Mouse (Mus musculus): ENCODE results near the gene Erh.

Gene Erh

DNA sequence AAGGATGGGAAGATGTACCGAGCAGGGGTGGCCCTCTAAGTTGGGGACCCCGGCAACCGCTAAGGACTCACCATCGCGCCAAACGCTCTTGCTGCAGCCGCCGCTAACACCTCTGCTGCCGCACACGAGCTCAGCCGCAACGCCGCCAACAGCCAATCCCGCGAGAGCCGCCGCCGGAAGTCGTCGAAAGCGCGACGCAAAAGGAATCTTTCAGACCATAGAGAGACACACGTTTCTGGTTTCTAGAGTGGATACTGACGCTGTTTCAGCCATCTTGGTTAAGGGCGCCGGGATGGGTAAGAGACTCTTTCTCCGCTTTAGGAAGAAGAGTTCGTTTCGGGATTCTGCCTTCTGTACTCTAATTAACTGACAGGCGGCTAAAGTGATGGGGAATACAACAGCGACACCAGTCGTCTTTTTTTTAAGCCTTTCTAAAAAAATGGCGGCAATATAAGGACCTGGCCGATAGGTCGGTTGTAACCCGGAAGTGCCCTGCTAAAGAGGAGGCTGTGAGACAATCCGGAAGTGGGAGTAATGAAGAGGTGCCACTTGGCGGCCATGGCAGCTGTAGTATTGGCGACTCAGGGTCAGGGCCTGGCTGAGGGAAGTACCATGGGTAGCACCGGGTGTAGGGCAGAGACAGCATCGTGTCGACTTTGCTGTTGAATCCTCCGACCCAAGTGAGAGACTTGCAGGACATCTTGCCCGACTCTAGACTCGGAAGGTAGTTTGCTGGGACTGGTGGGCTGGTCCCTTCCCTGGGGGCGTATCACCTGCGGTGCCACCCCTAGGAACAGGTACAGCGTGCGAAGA, at the start of gene Erh, which contains the start of gene Slc39a9:
Erh (minus strand) TSS at position 649 of the 813 bp plus-strand sequence.
Slc39a9 (plus strand) TSS at position 191 of the 813 bp plus-strand sequence.
- peak; percentile 78 for DNase-seq (ENCODE audit: extremely low read depth, low read depth, low spot score)

DNA sequence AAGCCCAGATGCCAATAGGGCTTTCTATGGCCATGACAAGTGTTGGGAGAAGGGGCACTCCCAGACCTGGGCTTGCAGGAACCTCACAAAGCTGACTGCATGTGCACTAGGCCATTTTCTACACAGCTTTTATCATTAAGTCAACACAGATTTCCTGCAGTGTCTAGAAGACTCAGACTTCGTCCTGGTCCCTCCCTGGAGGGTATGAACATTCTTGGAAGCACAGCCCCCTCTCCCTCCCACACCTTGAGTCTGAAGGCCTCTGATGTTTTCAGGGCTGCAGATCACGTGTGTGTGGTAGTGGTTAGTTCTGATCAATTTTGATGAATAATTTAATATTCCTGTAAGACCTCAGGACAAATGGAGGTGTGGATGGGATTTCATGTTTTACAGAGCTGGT, 49.6 kb upstream of the Erh start:
- DNase-seq (ENCODE audit: extremely low read depth, low read depth, low spot score), result no peak

DNA sequence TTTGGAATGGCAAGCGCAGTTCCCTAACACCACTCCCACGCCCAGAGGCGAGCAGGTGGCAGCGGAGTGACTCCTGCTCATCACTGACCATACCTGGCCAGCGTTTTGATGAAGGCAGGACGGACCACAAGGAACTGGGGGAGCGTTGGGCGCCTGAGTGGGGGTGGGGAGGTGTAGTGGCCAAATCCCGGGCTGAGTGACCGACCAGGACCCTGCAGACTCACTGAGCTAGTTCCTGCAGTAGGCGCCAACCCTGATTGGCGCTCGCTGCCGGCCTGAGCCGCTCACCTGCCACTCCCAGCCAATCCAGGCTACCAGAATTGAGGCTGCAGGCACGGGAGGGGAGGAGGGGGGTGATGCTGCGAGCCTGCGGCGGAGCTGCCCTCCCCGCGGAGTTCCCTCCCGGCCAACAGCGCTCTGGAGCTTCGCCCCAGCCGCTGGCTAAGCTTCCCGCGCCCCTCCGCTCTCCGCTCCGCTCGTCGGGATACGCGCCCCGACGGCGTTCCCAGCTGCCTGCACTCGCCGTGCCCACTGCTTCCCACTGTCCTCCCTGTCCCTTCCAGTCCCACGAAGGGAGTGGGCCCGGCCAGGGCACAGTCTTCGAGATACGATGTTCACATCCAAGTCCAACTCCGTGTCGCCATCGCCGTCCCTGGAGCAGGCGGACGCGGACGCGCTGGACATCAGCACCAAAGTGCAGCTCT, 48.3 kb upstream of the Erh start, which contains the start of gene Plekhd1:
Plekhd1 (plus strand) TSS at position 323 of the 704 bp plus-strand sequence.
- no peak for DNase-seq (ENCODE audit: extremely low read depth, low read depth, low spot score)

DNA sequence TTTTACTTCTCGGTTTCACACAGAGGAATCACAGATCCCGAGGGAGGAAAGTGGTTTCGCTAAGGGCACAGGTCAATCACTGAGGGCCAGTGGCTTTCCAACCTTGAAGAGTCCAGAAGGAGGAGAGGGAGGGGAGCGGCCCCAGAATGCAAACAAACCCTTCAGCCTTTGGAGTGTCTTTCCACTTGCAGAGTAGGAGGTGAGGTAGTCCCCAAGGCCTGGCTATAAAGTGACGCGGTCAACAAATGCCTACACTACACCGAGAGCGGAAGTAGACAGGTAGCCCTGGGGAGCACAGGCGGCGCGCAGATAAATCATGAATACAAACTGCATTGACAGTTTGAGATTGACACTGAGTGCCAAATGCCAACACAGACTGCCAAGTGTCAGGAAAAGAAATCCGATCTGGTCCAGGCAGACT, 47.5 kb upstream of the Erh start:
- DNase-seq (ENCODE audit: extremely low read depth, low read depth, low spot score), result no peak

DNA sequence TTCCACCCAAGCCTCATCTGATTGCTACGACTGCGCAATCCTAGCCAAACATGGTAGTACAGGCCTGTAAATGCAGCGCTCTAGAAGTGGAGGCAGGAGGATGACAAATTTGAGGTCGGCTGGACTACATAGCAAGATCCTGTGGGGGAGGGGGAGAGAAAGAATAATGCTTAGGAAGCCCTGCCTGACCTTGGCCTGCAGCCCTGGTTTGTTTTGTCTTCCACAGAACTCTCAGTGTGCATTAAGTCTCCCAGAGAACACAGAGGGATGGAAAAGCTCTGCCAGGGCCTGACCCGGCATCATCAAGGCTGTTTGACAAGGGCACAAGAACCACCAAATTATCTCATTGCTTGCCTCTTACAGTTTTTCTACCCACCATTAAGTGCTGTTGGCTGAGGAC, 45.6 kb upstream of the Erh start:
- DNase-seq (ENCODE audit: extremely low read depth, low read depth, low spot score), result no peak

DNA sequence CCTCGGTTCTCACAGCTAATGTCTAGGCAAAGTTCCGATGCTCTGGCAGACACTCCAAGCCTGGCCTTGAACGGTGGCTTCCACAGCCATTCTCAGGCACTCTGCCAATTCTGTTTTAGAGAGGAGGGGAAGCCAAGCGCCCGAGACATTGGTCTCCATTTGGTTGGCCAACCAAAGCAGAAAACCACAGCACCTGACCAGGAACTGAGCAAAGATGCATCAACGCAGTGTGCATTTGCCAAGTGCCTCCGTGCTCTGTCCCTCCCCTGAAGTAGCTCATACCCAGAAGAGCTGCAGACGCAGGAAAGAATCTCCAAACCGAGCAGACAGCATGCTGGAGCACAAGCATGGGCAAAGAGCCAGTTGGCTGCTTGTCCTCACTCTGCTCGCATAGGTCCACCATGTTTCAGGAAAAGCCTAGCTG, 43.7 kb upstream of the Erh start:
- peak; percentile 23 for DNase-seq (ENCODE audit: extremely low read depth, low read depth, low spot score)

DNA sequence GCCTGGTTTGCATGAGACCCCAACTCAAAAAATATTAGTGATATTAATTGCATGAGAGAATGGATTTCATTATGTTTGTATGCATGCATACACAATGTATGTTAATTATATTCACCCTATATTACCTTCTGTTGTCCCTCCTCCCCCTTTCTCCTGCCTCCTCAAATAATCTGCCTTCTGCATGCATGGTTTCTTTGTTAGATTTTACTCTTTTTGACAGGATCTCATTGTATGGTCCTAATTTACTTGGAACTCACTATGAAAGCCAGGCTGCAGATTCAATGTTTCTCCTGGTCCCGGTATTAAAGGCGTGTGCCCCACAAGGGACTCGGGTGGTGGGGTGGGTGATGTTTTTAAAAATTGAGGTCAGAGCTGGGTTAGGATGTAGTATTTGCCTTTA, 40.2 kb upstream of the Erh start:
- no peak for DNase-seq (ENCODE audit: extremely low read depth, low read depth, low spot score)

DNA sequence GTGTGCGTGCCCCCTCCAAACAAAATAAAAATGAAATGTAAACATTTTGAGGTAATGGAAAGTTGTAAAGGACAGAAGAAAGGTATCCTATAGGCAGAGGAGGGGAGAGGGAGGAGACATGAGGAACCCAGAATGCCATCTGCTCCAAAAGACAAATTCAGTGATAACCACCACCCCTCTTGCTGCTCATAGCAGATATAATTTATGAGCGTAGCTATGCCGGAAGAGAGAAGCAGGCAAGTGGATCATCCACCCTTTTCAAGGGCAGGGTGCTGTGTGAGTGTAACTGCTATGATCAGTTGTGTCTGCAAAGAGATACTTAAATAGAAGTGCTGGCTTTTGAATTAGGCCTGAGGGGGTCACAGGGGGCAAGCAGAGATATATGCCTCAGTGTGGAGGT, 39.4 kb upstream of the Erh start:
- no peak for DNase-seq (ENCODE audit: extremely low read depth, low read depth, low spot score)

DNA sequence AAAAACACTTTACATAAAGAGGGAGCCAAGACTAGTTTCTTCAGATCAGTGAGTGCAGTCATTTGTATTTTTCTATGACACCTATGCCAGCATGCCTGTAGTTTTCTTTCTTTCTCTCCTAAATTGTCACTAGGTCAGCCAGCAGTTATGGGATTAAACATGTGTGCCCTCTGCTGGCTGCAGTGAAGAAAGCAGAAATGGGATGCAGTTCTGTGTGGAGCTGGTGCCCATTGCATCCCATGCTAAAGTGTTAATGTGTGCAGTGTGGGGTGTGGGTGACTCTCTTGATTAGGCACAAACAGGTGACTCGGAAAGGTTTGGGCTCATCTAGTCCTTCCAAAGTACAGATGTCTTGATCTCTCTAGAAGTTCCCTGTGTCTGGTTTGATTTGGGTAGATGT, 37.2 kb upstream of the Erh start:
- DNase-seq (ENCODE audit: extremely low read depth, low read depth, low spot score), result no peak

DNA sequence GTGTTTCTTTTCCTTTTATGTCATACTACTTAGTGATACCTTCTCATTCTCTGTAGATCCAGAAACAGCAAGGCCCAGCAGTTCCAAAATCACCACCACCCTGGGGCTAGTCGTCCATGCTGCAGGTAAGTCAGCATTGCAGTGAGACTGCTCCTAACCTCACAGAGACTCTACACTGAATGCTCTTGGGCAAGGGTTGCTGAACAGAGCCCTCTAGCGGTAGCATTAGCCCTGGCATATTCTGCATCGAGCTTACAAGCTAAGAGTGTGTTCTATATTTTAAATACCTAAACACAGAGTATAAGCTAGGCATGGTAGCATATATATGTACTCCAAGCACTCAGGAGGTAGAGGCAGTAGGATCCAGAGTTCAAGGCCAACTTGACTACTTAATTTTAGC, 29.0 kb upstream of the Erh start:
- DNase-seq (ENCODE audit: extremely low read depth, low read depth, low spot score), result no peak

DNA sequence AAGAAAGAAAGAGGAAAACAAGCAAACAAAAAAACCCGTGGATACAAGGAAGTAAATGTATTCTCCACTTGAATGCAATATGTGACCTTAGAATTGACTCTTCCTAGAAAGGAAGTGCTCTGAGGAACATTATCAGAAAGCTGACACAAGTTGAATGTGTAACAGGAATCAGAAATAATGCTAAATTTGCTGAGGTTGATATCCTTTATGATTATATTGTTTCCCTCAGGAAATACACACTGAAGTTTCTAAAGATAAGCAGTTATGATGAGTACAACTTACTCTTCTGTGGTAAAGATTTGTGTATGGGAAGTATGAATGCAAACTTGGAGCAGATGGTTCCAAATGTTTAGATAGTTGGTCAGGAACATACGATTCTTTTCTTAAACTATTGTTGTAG, 24.2 kb upstream of the Erh start:
- no peak for DNase-seq (ENCODE audit: extremely low read depth, low read depth, low spot score)

DNA sequence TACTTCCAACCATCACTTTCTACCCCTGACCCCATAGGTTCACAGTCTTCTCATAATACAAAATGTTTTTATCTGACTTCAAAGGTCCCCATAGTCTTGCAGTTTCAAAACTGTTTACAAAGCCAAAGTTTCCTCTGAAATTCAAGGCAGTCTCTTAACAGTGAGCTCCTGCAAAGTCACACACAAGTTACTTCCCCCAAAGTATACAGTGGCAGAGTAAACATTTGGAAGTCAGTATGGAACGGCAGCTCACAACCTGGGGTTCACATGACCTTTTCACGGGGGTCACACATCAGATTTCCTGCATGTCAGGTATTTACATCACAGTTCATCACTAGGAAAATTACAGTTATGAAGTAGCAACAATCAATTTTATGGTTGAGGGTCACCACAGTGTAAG, 19.8 kb upstream of the Erh start:
- no peak for DNase-seq (ENCODE audit: extremely low read depth, low read depth, low spot score)

DNA sequence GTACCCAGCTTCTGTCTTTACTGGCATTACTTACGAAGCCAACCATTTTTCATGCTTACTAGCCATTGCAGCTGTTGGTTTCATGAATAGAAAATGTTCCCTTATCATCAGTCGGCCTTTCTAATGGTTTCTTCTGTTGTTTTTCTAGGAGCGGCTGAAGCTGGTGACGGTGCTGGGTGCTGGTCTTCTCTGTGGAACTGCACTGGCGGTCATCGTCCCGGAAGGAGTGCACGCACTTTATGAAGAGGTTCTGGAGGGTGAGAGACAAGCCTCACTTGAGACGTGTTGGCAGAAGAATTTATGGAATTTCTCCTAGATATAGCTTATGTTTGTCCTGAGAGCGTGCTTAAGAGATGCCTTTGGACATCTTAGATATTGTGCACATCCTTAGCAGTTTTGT, 18.2 kb upstream of the Erh start:
- DNase-seq (ENCODE audit: extremely low read depth, low read depth, low spot score), result no peak

DNA sequence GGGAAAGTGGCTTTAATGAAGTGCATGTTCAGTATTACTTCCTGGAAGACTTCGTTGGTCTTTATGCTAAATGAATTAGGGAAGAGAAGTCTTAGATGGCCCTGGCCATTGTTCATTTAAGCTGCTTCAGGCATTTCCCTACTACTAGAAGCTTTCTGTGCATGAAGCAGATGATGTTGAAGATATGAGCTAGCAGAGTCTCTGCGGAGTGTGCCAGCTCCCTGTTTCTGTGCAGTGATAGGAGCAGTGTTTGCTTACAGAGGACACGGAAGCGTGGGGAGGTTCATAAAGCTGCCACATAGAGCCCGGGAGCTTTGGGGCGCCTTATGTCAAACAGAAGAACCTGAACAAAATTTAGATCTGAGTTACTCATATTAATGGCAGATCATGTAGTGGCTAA, 14.5 kb upstream of the Erh start:
- no peak for DNase-seq (ENCODE audit: extremely low read depth, low read depth, low spot score)

DNA sequence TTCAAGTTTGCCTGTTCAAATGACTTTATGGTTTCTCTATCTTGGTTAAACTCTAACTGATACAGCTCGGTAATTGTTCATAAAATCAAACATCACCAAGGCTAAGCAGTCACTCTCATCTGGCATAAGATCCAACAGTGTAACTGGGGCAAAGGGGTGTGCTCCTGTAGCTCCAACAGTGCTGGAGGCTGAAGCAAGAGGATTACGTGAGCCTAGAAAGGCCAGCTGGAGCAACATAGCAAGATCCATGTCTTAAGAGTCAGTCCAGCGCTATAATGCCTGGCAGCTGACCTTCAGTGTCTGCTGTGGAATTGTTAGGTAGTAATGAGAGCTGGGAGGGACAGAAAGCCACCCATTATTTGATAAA, 10.5 kb upstream of the Erh start:
- DNase-seq (ENCODE audit: extremely low read depth, low read depth, low spot score), result peak; percentile 81

DNA sequence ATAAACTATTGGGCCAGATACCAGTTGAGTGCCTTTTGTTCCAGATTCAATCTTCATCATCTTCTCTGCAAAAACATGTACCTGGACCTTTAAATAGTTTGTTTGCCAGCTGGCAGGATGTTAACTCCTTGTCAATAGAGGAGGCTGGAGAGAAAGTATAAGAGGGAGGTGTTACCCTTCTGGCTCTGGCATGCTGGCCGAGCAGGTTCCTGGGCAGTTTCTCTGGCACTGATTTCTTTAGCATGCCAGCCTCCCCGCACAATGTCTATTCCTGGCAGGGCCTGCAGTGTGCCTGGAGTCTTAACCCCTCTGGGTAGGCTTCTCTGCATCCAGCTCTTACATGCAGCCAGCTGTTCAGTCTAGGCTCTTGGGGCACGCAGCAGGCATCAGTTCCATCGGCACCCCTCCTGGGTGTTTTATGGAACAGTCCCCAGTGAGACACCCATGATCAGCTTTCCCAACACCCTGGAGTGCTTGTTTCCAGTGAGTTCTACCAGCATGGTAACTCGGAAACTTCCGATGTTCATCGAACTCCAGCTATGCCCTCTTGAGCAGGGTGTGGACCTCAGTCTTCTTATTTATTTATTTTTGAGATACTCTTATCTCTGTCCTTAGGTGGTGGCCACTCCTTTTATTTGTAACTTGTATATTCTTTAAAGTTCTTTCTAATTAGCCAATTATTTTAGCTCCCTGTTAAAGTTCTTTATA, 10.0 kb upstream of the Erh start:
- DNase-seq (ENCODE audit: extremely low read depth, low read depth, low spot score), result peak; percentile 91

DNA sequence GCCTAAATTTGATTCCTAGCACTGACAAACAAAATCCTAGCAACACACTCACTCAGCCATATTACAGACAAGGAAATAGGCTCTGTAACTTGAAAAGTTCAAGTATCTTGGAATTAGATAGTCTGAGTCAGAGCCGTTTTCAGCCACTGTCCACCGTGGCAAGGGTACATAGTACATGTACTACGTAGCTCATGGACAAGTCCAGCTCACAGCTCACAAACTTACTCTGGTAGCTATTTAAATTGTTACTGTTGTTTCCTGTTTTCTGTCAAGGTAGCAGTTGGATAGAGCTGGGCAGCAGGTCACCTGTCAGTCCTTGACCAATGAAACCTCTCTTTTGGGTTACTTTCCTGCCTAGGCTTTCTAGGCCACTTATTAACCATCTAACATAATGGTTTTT, 2.2 kb upstream of the Erh start:
- DNase-seq (ENCODE audit: extremely low read depth, low read depth, low spot score), result no peak

DNA sequence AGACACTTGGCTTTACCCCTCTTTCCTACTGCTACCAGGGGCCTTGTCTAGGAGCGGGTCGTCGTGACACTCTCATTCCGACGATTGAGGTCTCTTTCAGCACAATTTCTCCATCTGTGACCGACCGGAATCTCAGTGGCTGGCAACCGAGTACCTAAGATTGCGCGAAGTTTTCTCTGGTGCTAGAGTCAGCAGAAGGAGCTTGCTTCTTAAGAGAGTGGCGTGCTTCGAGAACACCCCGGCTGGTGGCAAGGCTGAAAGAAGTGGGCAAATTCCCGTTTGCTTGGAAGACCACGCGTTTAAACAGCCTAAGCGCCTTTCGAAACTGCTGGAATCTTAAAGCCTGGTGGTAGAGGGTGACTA, 346 bp upstream of the Erh start:
- no peak for DNase-seq (ENCODE audit: extremely low read depth, low read depth, low spot score)

DNA sequence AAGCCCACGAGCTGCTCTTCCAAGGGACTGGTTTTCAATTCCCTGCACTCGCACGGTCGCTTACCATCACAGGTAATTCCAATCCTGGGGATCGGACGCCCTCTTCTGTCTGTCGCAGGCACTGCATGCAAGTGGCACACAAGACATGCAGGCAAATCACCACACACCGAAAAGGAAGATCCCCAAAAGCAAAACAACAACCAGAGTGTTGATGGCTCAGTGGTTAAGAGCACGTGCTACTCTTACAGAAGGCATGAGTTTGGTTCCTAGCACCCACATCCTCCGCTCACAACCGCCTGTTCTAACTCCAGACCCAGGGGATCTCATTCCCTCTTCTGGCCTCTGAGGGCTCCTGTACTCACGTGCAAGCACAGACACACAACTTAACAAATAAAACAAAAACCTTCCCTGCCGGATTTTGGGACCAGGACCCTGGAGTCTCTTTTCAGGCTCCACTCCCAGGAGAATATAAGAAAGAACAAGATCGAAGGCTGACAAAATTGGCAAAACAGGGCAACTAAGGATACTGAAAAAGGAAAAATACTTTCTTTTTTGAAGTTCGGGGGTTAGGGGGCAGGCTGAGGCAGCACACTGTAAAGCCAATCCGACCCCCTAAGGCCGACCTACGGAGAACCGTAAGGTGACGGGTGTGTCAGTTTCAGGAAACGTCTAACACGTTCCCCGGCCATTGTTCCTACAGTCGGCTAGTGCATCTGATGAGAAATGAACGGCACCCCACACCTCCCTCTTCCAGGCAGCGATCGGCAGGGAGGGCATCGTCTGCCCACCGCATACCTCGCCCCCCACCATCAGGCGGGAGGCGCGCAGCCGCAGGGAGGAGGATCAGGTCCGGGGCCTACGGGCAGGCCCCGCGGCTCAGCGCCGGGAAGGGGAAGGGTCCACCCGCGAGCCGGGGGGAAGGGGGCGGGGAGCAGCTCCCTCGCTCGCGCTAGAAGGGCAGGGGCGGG, 1.1 kb downstream of the Erh start:
- DNase-seq (ENCODE audit: extremely low read depth, low read depth, low spot score), result no peak

DNA sequence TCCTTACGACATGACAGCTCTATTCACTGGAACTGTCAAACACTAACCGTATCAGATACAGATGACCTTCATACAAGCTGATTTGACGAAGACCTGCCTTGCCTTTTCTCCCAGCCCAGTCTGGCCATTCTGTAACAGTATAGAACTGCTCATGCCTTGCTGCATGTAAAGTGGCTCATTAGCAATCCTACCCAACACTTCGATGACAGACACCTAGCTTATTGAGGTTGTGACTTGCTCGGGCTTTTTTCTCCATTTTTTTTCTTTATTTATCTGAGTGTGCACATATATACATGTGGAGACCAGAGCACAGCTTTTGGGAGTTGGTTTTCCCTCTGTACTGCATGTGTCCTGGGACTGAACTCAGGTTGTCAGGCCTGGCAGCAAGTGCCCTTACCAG, 12.4 kb downstream of the Erh start:
- DNase-seq (ENCODE audit: extremely low read depth, low read depth, low spot score), result no peak

DNA sequence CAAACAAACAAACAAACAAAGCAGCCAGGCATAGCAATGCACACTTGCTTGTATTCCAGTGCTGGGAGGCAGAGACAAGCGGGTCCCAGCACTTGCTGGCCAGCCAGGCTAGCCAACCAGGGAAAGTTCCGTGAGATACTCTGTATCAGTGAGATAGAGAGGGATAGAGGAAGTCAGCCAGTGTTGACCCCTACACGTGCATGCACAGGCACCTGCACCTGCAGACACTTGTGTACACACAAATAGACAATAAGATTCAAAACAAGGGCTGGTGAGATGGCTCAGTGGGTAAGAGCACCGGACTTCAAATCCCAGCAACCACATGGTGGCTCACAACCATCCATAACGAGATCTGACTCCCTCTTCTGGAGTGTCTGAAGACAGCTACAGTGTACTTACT, 23.6 kb downstream of the Erh start:
- DNase-seq (ENCODE audit: extremely low read depth, low read depth, low spot score), result no peak

Measured in fat pad, adult 2 months (tissue).